Mouse (Mus musculus) stomach, postnatal 0 days (tissue): ENCODE data around the gene Nhsl1. TPM values are rescaled to one million over a fixed set of nuclear protein-coding genes. Genes with fewer than 3 reads are reported as not detected.

Experiments
- ATAC-seq: fragments of 200-750 bp; cut with Nextera tagmentation; 2 replicates; pipeline ENCODE4 v1.8.0; 2017; ENCODE audit not compliant: low FRiP score, low TSS enrichment
- DNase-seq: peaks from one replicate; pipeline ENCODE4 v3.0.0-alpha.2; 2016; ENCODE audit warnings: low spot score
- H3K27ac ChIP-seq: fragments of 300-500 bp; sonication (generic); replicated peaks from 2 replicates; pipeline ENCODE4 v1.5.1; 2014; ENCODE audit warnings: mild to moderate bottlenecking, control low read depth
- H3K27me3 ChIP-seq: fragments of 300-500 bp; sonication (generic); 2 replicates; pipeline ENCODE4 v1.6.1; 2014; ENCODE audit warnings: low read length; ENCODE audit not compliant: control insufficient read depth, insufficient read depth
- H3K36me3 ChIP-seq: fragments of 300-500 bp; sonication (generic); 2 replicates; pipeline ENCODE4 v1.6.1; 2014; ENCODE audit warnings: low read length, mixed read lengths; ENCODE audit not compliant: control insufficient read depth, insufficient read depth
- H3K4me1 ChIP-seq: fragments of 300-500 bp; sonication (generic); replicated peaks from 2 replicates; pipeline ENCODE4 v1.6.1; 2014; ENCODE audit warnings: antibody characterized with exemption; ENCODE audit not compliant: control insufficient read depth, insufficient read depth
- H3K4me2 ChIP-seq: fragments of 300-500 bp; sonication (generic); replicated peaks from 2 replicates; pipeline ENCODE4 v1.6.1; 2014; ENCODE audit warnings: low read depth, mild to moderate bottlenecking, control low read depth, moderate library complexity
- H3K4me3 ChIP-seq: fragments of 300-500 bp; sonication (generic); 2 replicates; pipeline ENCODE4 v1.5.1; 2014; ENCODE audit warnings: low read depth, low read length, control low read depth
- H3K9ac ChIP-seq: fragments of 300-500 bp; sonication (generic); 2 replicates; pipeline ENCODE4 v1.6.1; 2014; ENCODE audit warnings: mild to moderate bottlenecking, low read length, control low read depth, mixed read lengths
- H3K9me3 ChIP-seq: fragments of 300-500 bp; sonication (generic); 2 replicates; pipeline ENCODE4 v1.6.1; 2016; ENCODE audit warnings: low read length; ENCODE audit not compliant: control insufficient read depth
- CTCF ChIP-seq: IDR thresholded peaks from 2 replicates; pipeline ENCODE4 v1.5.1; 2016; ENCODE audit warnings: antibody characterized with exemption, low read depth, mild to moderate bottlenecking, moderate library complexity
- EP300 ChIP-seq: optimal IDR thresholded peaks from 2 replicates; pipeline ENCODE3; 2016; ENCODE audit warnings: antibody characterized with exemption
- whole genome bisulfite sequencing: fragments of 180-500 bp; shearing (Covaris S2); extraction: QIAGEN DNeasy Blood & Tissue Kit; methylation state at CpG from one replicate; pipeline ENCODE4 v1.1.7; 2014; 5-methylcytosine and 5-hydroxymethylcytosine counted together
- polyA plus RNA-seq: library from polyadenylated mRNA; unstranded; fragments of >200 nt; fragmentation: Nextera tagmentation; extraction: Ambion mirVana; gene quantifications from 2 replicates; pipeline ENCODE4 v1.2.1, GENCODE M21; 2015

Gene Nhsl1
- polyA plus RNA-seq, 1 experiment from 2014 or later: 4.3 TPM

DNA sequence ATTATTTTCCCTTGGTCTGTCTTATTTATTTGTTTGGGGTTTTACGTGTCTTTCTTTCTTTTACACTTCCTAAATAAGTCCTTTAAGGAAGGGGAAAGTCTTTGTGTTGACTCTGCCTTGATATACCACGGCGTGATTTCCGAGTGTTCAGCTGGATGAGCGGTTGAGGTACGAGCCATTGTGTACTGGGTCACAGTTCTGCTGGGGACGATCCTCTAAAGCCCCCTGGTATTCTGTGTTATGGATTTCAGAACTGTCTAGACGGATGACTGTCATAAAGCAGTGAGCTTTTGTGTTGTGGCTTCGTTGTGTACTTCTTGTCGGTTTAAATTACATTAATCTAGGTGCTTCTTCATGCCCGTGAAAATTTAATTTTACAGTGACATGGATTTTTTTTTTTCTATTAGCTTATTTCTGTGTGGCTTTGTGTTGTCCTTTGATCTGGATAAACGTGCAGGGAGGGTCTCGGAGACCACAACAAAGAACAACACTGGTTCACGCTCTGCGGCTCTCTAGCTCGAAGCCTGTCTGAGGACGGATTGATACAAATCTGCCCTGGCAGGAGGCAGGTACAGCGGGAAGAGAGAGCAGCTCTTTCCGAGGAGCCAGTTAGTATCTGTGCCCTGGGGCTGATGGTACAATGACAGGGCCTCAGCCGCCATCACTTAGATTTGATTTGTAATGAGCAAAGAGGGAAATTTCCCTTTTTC is 151.7 kb downstream of the Nhsl1 start:
- WGBS: 63% methylated on average over 20 of the region's 20 CpGs
- no peak overlapping the region for H3K9ac ChIP-seq
- no peak for DNase-seq

DNA sequence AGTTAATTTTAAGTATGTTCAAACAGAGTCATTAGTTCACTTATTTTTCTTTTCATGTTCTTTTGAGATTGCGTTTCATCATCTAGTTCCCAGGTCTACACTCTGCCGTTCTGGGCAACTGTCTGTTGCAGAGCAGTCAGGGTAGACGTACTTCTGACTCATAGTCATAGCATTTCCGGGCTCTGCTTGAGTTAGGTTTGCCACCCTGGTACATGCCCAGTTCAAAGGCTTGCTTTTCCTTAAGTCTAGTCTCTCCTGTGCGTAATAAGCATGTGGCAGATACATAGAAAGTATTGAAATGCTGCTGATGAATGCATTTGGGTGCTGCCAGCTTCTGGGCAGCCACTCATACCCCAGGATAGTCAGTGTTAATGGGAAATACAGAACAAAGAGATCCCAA is 152.9 kb downstream of the Nhsl1 start:
- H3K27me3 ChIP-seq: no peaks in the 10 kb centered on the region
- no peak for DNase-seq
- H3K4me3 ChIP-seq: no peak overlapping the region
- no peak overlapping the region for H3K9ac ChIP-seq
- no peak for ATAC-seq
- peaks cover 6% of the 10 kb centered on the region for H3K4me1 ChIP-seq
- no peaks in the 10 kb centered on the region for H3K36me3 ChIP-seq
- 70% methylated on average over 5 of the region's 5 CpGs for WGBS
- H3K27ac ChIP-seq: no peak overlapping the region
- TF ChIP-seq EP300 (no peak), CTCF (no peak)
- H3K9me3 ChIP-seq: no peaks in the 10 kb centered on the region
- H3K4me2 ChIP-seq: no peak overlapping the region

More for the DNA sequence above, 151.7 kb downstream of the Nhsl1 start:
- Histone ChIP-seq H3K4me3 (no peak overlapping the region), H3K27me3 (no peaks in the 10 kb centered on the region), H3K4me2 (peak overlapping the region; percentile 14; the same call in 1 of the 2 replicates), H3K36me3 (no peaks in the 10 kb centered on the region), H3K9me3 (no peaks in the 10 kb centered on the region), H3K27ac (no peak overlapping the region), H3K4me1 (peaks cover 6% of the 10 kb centered on the region)
- TF ChIP-seq CTCF (no peak), EP300 (no peak)
- ATAC-seq: no peak

DNA sequence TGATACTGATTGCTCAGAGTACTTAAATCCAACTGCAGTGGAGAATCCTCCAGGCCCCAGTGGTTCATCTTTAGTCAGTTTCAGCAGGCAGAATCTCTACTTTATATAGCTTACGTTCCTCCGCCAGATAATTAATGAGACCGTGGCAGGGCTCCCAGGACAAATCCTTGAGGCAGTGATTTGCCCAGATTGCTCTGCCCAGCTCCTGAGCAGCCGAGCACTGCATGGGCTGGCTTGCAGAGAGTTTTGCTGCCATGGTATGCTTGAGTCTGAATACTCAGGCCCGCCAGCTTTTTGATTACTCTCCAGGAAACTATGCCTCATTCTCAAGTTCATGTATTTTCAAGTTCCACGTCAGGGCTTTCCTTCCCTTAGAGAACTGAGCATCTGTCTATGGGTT is 156.3 kb downstream of the Nhsl1 start:
- ATAC-seq (no peak), DNase-seq (no peak)
- Histone ChIP-seq H3K9me3 (no peaks in the 10 kb centered on the region), H3K4me2 (no peak overlapping the region), H3K4me1 (no peaks in the 10 kb centered on the region; the same call in 1 of the 2 replicates), H3K27me3 (no peaks in the 10 kb centered on the region), H3K36me3 (no peaks in the 10 kb centered on the region), H3K27ac (no peak overlapping the region), H3K9ac (no peak overlapping the region), H3K4me3 (no peak overlapping the region)
- WGBS: 50% methylated on average over 6 of the region's 6 CpGs
- no peak for TF ChIP-seq CTCF
- TF ChIP-seq EP300: no peak

DNA sequence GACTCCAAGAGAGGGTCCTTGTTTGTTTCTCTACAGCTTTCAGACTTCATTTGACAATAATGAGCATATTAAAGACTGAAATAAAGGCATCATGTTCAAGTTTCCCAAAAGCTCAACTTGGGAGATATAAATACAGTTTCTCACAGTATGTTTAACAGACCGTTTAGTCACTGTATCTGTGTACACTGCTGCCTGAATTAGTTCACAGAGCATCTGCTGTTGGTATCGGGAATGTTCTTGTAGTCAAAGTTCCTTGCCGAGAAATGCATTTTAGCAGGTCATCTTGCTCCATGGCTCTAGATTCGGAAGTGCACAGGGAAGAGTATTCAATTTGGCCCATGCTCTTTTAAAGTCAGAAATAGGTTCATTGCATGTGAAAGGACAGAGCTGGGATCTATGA is 159.5 kb downstream of the Nhsl1 start:
- no peak overlapping the region for H3K4me3 ChIP-seq
- no peaks in the 10 kb centered on the region for H3K27me3 ChIP-seq
- H3K36me3 ChIP-seq: no peaks in the 10 kb centered on the region
- ATAC-seq (no peak), DNase-seq (no peak)
- no peak overlapping the region for H3K27ac ChIP-seq
- no peak for TF ChIP-seq CTCF
- TF ChIP-seq EP300: no peak
- no peak overlapping the region for H3K9ac ChIP-seq
- no peaks in the 10 kb centered on the region for H3K4me1 ChIP-seq
- no peaks in the 10 kb centered on the region for H3K9me3 ChIP-seq
- H3K4me2 ChIP-seq: no peak overlapping the region
- 87% methylated on average over 4 of the region's 4 CpGs for WGBS

DNA sequence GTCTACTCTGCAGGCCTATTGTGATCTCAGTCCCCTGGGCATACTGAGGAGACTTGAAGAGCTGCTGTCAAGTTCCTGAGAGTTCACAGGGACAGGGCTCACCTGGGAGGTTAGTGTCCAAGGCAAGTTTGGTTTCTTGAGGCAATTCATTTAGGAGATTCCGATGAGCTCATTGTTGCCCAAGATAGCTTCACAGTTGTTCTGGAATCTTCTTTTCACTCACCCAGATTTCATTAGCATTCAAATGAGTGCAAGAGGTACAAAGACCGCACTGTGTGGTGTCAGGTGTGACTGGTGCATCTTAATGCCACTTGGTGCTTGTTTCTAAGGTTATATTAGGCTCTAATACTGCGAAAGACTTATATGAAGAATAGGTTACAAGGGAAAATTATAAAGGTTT is 160.5 kb downstream of the Nhsl1 start:
- DNase-seq: no peak
- TF ChIP-seq EP300 (no peak), CTCF (no peak)
- Histone ChIP-seq H3K27ac (no peak overlapping the region), H3K4me2 (no peak overlapping the region), H3K9me3 (no peaks in the 10 kb centered on the region), H3K4me1 (no peaks in the 10 kb centered on the region), H3K27me3 (no peaks in the 10 kb centered on the region), H3K4me3 (no peak overlapping the region), H3K36me3 (no peaks in the 10 kb centered on the region), H3K9ac (no peak overlapping the region)
- no peak for ATAC-seq
- WGBS: 93% methylated on average over 3 of the region's 3 CpGs

DNA sequence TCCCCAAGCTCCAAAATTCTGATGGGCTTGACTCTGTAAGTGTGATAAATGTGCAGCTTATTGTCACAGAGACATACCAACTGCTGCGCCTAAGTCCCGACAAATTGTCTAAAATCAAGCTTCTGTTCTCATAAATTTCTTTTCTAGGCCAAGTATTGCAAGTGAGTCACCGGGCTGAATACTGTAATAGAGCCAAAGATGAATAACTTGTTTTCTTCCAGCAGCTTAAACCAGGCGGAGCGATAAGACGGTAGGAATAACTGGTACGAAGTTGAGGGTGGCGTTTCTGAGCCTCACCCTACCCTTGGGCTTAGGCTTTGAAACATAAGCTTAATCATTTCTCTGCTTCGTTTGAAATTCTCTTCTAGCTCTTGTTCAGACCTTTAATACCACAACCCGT is 162.1 kb downstream of the Nhsl1 start:
- H3K27ac ChIP-seq: peak overlapping the region; percentile 67
- H3K9me3 ChIP-seq: no peaks in the 10 kb centered on the region

More for the DNA sequence above, 162.1 kb downstream of the Nhsl1 start:
- no peaks in the 10 kb centered on the region for H3K4me1 ChIP-seq
- ATAC-seq (peak; percentile 91), DNase-seq (peak; percentile 29)
- no peak overlapping the region for H3K9ac ChIP-seq
- TF ChIP-seq EP300 (no peak), CTCF (no peak)
- no peaks in the 10 kb centered on the region for H3K36me3 ChIP-seq
- no peaks in the 10 kb centered on the region for H3K27me3 ChIP-seq
- H3K4me3 ChIP-seq: no peak overlapping the region
- H3K4me2 ChIP-seq: no peak overlapping the region
- 41% methylated on average over 10 of the region's 10 CpGs for WGBS
